25 mouse cellular contexts compared by ENCODE assay signal in the genomic region with DNA sequence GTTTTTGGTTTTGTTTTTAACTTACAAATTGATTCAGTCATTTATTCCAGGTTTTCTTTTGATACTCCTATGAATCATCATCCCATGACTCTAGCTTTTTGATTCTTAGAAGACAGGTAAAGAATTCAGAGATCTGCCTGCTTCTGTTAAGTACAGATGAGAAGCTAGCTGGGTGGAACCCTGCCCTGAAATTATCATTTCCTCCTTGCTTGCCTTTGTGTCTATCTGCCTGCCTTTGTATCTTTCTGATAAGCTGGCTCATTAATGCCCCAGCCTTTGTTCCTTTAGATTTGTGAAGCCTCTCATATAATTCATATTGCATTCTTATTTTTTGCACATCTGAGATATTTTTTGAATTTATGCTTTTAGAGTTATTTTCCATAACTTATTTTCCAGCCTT.
"Had no signal": no experiment of that assay in that cellular context is flagged by ENCODE, and none has a peak within 500 bp of the region (broad histone marks: within the 10 kb centered on the region; RNA-seq: fewer than 3 reads in every experiment).

No protein-coding gene starts in this region.

- H3K4me2 ChIP-seq: heart, embryonic 12.5 days; hindbrain, embryonic 12.5 days; hindbrain, embryonic 14.5 days; intestine, embryonic 15.5 days; limb, embryonic 13.5 days; limb, embryonic 15.5 days had no signal

- H3K27me3 ChIP-seq: heart, embryonic 12.5 days; hindbrain, embryonic 12.5 days; intestine, embryonic 15.5 days; limb, embryonic 13.5 days; limb, embryonic 15.5 days had no signal

- H3K9ac ChIP-seq: heart, embryonic 12.5 days; hindbrain, embryonic 12.5 days; hindbrain, embryonic 14.5 days; intestine, embryonic 15.5 days; limb, embryonic 13.5 days; limb, embryonic 15.5 days; liver, embryonic 14.5 days had no signal

- H3K4me1 ChIP-seq: heart, embryonic 10.5 days; heart, embryonic 12.5 days; hindbrain, embryonic 10.5 days; hindbrain, embryonic 12.5 days; intestine, embryonic 15.5 days; limb, embryonic 13.5 days; limb, embryonic 15.5 days had no signal

- H3K27ac ChIP-seq: gastrocnemius, adult 2 months; heart, embryonic 10.5 days; hindbrain, embryonic 10.5 days; hindbrain, embryonic 12.5 days; hindbrain, embryonic 14.5 days; intestine, embryonic 15.5 days; layer of hippocampus, adult 2 months; left cerebral cortex, adult 2 months; limb, embryonic 13.5 days; limb, embryonic 15.5 days; liver, embryonic 14.5 days had no signal

- H3K36me3 ChIP-seq: heart, embryonic 10.5 days; heart, embryonic 12.5 days; hindbrain, embryonic 10.5 days; hindbrain, embryonic 12.5 days; intestine, embryonic 15.5 days; limb, embryonic 13.5 days; limb, embryonic 15.5 days had no signal

- ATAC-seq: hindbrain, embryonic 16.5 days; inflammation-experienced regulatory T-cells, adult 6 months; intestine, embryonic 15.5 days; intestine, postnatal 0 days had no signal

- H3K9me3 ChIP-seq: heart, embryonic 10.5 days; heart, embryonic 12.5 days; hindbrain, embryonic 10.5 days; hindbrain, embryonic 12.5 days; intestine, embryonic 15.5 days; limb, embryonic 13.5 days; limb, embryonic 15.5 days had no signal

- H3K4me3 ChIP-seq: gastrocnemius, adult 2 months; heart, embryonic 10.5 days; heart, embryonic 12.5 days; hindbrain, embryonic 10.5 days; hindbrain, embryonic 12.5 days; intestine, embryonic 15.5 days; layer of hippocampus, adult 2 months; left cerebral cortex, adult 2 months; limb, embryonic 13.5 days; limb, embryonic 15.5 days had no signal

- DNase-seq: gastrocnemius, adult 2 months; gastrocnemius, postnatal 10 days; gastrocnemius, postnatal 25 days; heart, adult 18-20 months; heart, postnatal 10 days; heart, postnatal 4 days; kidney, adult 18-20 months; kidney, adult 8-10 months; kidney, postnatal 10 days; kidney, postnatal 25 days; left cerebral cortex, postnatal 4 days had no signal
